Mouse (Mus musculus): Measurements from ENCODE around the gene Ifitm3. TPM values are rescaled to one million over a fixed set of nuclear protein-coding genes. Genes with fewer than 3 reads are reported as not detected.
A peak's percentile ranks its signal among the peaks of the same experiment; 100 is the strongest.

Gene Ifitm3
- total and polyA plus RNA-seq, 3 experiments: 0.25 TPM; not detected in 2

GRCm38 (mm10) chr7:141049326-141049725, 38.8 kb upstream of the Ifitm3 start:
- dilution Hi-C loops (cut with MboI; ENCODE audit: extremely low pct_ligation_motif_present, extremely low pct_unique_long_range_greater_than_20kb, low sequenced_read_pairs): no loop called here
- H3K4me2 ChIP-seq (ENCODE audit: insufficient read depth, low read depth, poor library complexity, severe bottlenecking): no peak overlapping the region

GRCm38 (mm10) chr7:141048226-141049218, 38.0 kb upstream of the Ifitm3 start:
- Histone ChIP-seq H3K9ac (ENCODE audit: insufficient read depth, low read depth) (peak overlapping the region; percentile 45), H3K4me3 (replicated peaks in 1 of 3; ENCODE audit: low read depth in 2 of 3, low read length in 2 of 3, poor library complexity in 1 of 3) (peak overlapping the region in 2 of 3 experiments; percentile 36 to 39), H3K9me3 (replicated peaks; ENCODE audit: low read length) (peaks cover 4% of the 10 kb centered on the region), H3K27me3 (replicated peaks) (peaks cover 6% of the 10 kb centered on the region), H3K27ac (ENCODE audit: insufficient read depth, low read depth) (0 out of 2 replicates have a peak overlapping the region, but pooled peaks have one; percentile 11), H3K36me3 (replicated peaks in 1 of 2; ENCODE audit: control insufficient read depth in 1 of 2, insufficient read depth in 1 of 2, low read length in 1 of 2) (no peaks in the 10 kb centered on the region), H3K4me2 (ENCODE audit: insufficient read depth, low read depth, poor library complexity, severe bottlenecking) (peak overlapping the region; percentile 97), H3K4me1 (ENCODE audit: control insufficient read depth in 1 of 2, insufficient read depth in 2 of 2) (peaks cover 8 to 23% of the 10 kb centered on the region in 2 experiments), H3K79me2 (replicated peaks; ENCODE audit: control insufficient read depth, extremely low read depth, insufficient read depth, poor library complexity, severe bottlenecking) (no peaks in the 10 kb centered on the region)
- in situ Hi-C loops (cut with MboI; ENCODE audit: low pct_ligation_motif_present, low pct_unique_long_range_greater_than_20kb, low sequenced_read_pairs): loop anchor here (5.0 kb wide), 1 partner anchor 36 kb away; the partner anchor contains the start of gene Ifitm3
- DNase-seq (ENCODE audit: extremely low read depth): peak; percentile 95
- dilution Hi-C loops (cut with MboI; ENCODE audit: extremely low pct_ligation_motif_present, extremely low pct_unique_long_range_greater_than_20kb, low sequenced_read_pairs): no loop called here
- peak; percentile 22; the same call in 1 of the 2 replicates for TF ChIP-seq HCFC1 (IDR thresholded peaks at IDR 0.05; ENCODE audit: low read depth, low read length)
- no peak for TF ChIP-seq NRF1 (IDR thresholded peaks at IDR 0.05; ENCODE audit: low read depth, low read length)
- 0 out of 2 replicates have a peak, but pooled peaks have one; percentile 25 for TF ChIP-seq RCOR1 (conservative IDR thresholded peaks at IDR 0.05; ENCODE audit: low read depth, low read length)
- TF ChIP-seq USF2 (conservative IDR thresholded peaks at IDR 0.05; ENCODE audit: low read depth, low read length): no peak
- 0 out of 2 replicates have a peak, but pooled peaks have one; percentile 16 for TF ChIP-seq CHD2 (IDR thresholded peaks at IDR 0.05; ENCODE audit: low read length)
- TF ChIP-seq MAZ (IDR thresholded peaks at IDR 0.05; ENCODE audit: low read depth, low read length): peak; percentile 89
- no peak for TF ChIP-seq JUND (conservative IDR thresholded peaks at IDR 0.05; ENCODE audit: low read depth, low read length)
- TF ChIP-seq MAFK (IDR thresholded peaks at IDR 0.05; ENCODE audit: insufficient replicate concordance, low read length): no peak
- TF ChIP-seq ZMIZ1 (IDR thresholded peaks at IDR 0.05; ENCODE audit: low read depth, low read length): no peak
- TF ChIP-seq MAX (IDR thresholded peaks at IDR 0.05; ENCODE audit: low read length): no peak; the same call in 1 of the 2 replicates
- TF ChIP-seq UBTF (IDR thresholded peaks at IDR 0.05; ENCODE audit: low read depth, low read length): no peak
- TF ChIP-seq MEF2A (IDR thresholded peaks at IDR 0.05; ENCODE audit: borderline replicate concordance, low read depth, low read length): 0 out of 2 replicates have a peak, but pooled peaks have one; percentile 27
- TF ChIP-seq CHD1 (IDR thresholded peaks at IDR 0.05; ENCODE audit: low read depth, low read length): no peak
- no peak for TF ChIP-seq POLR2A (IDR thresholded peaks at IDR 0.05; ENCODE audit: low read depth, low read length)
- TF ChIP-seq NELFE (IDR thresholded peaks at IDR 0.05; ENCODE audit: low read depth, low read length): 0 out of 2 replicates have a peak, but pooled peaks have one; percentile 40
- TF ChIP-seq ZNF384 (IDR thresholded peaks at IDR 0.05; ENCODE audit: low read depth, low read length): peak; percentile 18; the same call in 1 of the 2 replicates
- no peak for TF ChIP-seq PAX5 (IDR thresholded peaks at IDR 0.05; ENCODE audit: low read length)
- TF ChIP-seq SMC3 (IDR thresholded peaks at IDR 0.05; ENCODE audit: low read depth, low read length): peak; percentile 99
- no peak; the same call in none of the 2 replicates for TF ChIP-seq SIN3A (IDR thresholded peaks at IDR 0.05; ENCODE audit: low read length)
- TF ChIP-seq ZC3H11A (IDR thresholded peaks at IDR 0.05; ENCODE audit: low read depth, low read length): peak; percentile 99
- peak; percentile 35 to 99; a peak in 3 of 4 replicates for TF ChIP-seq CTCF (conservative IDR thresholded peaks at IDR 0.05 in 1 of 2, IDR thresholded peaks at IDR 0.05 in 1 of 2; ENCODE audit: low read depth in 2 of 2, low read length in 2 of 2)
- no peak for TF ChIP-seq ETS1 (conservative IDR thresholded peaks at IDR 0.05; ENCODE audit: low read depth, low read length)
- no peak for TF ChIP-seq GABPA (IDR thresholded peaks at IDR 0.05; ENCODE audit: insufficient replicate concordance, low read depth, low read length)

More at GRCm38 (mm10) chr7:141049326-141049725, 38.8 kb upstream of the Ifitm3 start:
- DNase-seq (ENCODE audit: extremely low read depth): no peak
- in situ Hi-C loops (cut with MboI; ENCODE audit: low pct_ligation_motif_present, low pct_unique_long_range_greater_than_20kb, low sequenced_read_pairs): loop anchor here (5.0 kb wide), 1 partner anchor 37 kb away; the partner anchor contains the start of gene Ifitm3
- peaks cover 10% of the 10 kb centered on the region for H3K27me3 ChIP-seq (replicated peaks)
- no peaks in the 10 kb centered on the region for H3K79me2 ChIP-seq (replicated peaks; ENCODE audit: control insufficient read depth, extremely low read depth, insufficient read depth, poor library complexity, severe bottlenecking)
- H3K9ac ChIP-seq (ENCODE audit: insufficient read depth, low read depth): no peak overlapping the region
- H3K4me1 ChIP-seq (ENCODE audit: control insufficient read depth in 1 of 2, insufficient read depth in 2 of 2): peaks cover 8 to 23% of the 10 kb centered on the region in 2 experiments
- peaks cover 4% of the 10 kb centered on the region for H3K9me3 ChIP-seq (replicated peaks; ENCODE audit: low read length)
- no peak overlapping the region for H3K27ac ChIP-seq (ENCODE audit: insufficient read depth, low read depth)
- H3K36me3 ChIP-seq (replicated peaks in 1 of 2; ENCODE audit: control insufficient read depth in 1 of 2, insufficient read depth in 1 of 2, low read length in 1 of 2): no peaks in the 10 kb centered on the region
- TF ChIP-seq TBP (conservative IDR thresholded peaks at IDR 0.05; ENCODE audit: low read depth, low read length): no peak
- TF ChIP-seq MAX (IDR thresholded peaks at IDR 0.05; ENCODE audit: low read length): no peak
- TF ChIP-seq UBTF (IDR thresholded peaks at IDR 0.05; ENCODE audit: low read depth, low read length): no peak
- no peak for TF ChIP-seq TCF12 (IDR thresholded peaks at IDR 0.05; ENCODE audit: low read depth, low read length)
- no peak for TF ChIP-seq E2F4 (IDR thresholded peaks at IDR 0.05; ENCODE audit: insufficient replicate concordance, low read depth, low read length)
- TF ChIP-seq NRF1 (IDR thresholded peaks at IDR 0.05; ENCODE audit: low read depth, low read length): no peak
- no peak for TF ChIP-seq POLR2A (IDR thresholded peaks at IDR 0.05; ENCODE audit: low read depth, low read length)
- no peak for TF ChIP-seq RCOR1 (conservative IDR thresholded peaks at IDR 0.05; ENCODE audit: low read depth, low read length)
- no peak for TF ChIP-seq MEF2A (IDR thresholded peaks at IDR 0.05; ENCODE audit: borderline replicate concordance, low read depth, low read length)
- no peak for TF ChIP-seq CTCF (conservative IDR thresholded peaks at IDR 0.05 in 1 of 2, IDR thresholded peaks at IDR 0.05 in 1 of 2; ENCODE audit: low read depth in 2 of 2, low read length in 2 of 2)
- TF ChIP-seq MYC (IDR thresholded peaks at IDR 0.05; ENCODE audit: low read depth, low read length): no peak
- TF ChIP-seq SIN3A (IDR thresholded peaks at IDR 0.05; ENCODE audit: low read length): no peak
- no peak for TF ChIP-seq CHD2 (IDR thresholded peaks at IDR 0.05; ENCODE audit: low read length)
- TF ChIP-seq ETS1 (conservative IDR thresholded peaks at IDR 0.05; ENCODE audit: low read depth, low read length): no peak
- no peak for TF ChIP-seq JUND (conservative IDR thresholded peaks at IDR 0.05; ENCODE audit: low read depth, low read length)
- TF ChIP-seq POLR2AphosphoS2 (IDR thresholded peaks at IDR 0.05; ENCODE audit: low read depth, low read length): no peak
- no peak for TF ChIP-seq ZNF384 (IDR thresholded peaks at IDR 0.05; ENCODE audit: low read depth, low read length)
- TF ChIP-seq PAX5 (IDR thresholded peaks at IDR 0.05; ENCODE audit: low read length): no peak
- TF ChIP-seq MAFK (IDR thresholded peaks at IDR 0.05; ENCODE audit: insufficient replicate concordance, low read length): no peak
- no peak overlapping the region for H3K4me3 ChIP-seq (replicated peaks in 1 of 3; ENCODE audit: low read depth in 2 of 3, low read length in 2 of 3, poor library complexity in 1 of 3)
